Mouse (Mus musculus) liver, adult 2 months (tissue): ENCODE results near the gene Frmd4a.

Source experiments
- CTCF ChIP-seq: fragments of 200-500 bp; IDR thresholded peaks from 2 replicates; pipeline ENCODE4 v1.5.1; 2011; ENCODE audit warnings: low read depth, low read length, control low read depth
- POLR2A ChIP-seq: fragments of 200-500 bp; IDR thresholded peaks from 2 replicates; pipeline ENCODE4 v1.6.1; 2011; ENCODE audit warnings: low read length, control low read depth; ENCODE audit not compliant: insufficient read depth; ENCODE audit errors: extremely low read depth

DNA sequence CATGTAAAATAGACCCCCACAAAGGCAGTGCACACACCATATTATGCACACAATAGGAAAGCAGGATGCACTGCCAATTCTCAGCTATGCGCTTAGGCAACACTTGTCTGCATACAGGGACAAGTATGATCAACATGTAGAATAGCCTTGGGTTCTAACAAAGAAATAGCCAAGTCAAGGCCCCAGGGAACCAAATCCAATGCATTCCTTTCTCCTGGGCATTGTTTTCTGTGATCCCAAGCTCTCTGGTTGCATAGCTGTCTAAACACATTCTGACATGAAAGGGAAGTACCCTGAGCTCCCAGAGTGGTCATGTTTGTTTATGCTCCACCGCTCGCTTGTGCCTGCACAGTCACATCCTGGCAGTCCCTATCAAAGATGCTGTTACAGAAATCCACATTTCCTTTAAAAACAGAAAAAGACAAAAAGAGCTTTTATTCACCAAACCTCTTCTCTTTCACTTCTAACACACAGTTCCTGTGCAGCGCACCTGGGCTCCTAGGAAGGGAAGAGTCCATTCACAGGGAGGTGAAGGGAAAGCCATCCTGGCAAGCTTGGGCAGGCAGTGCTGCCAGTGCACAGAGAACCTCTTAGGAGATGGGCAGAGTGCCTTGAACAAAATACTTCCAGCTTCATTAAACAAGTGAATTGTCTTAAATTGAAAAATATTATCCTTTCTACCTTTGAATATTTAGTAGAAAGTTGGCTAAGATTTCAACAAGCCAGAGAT, 124.9 kb downstream of the Frmd4a start:
- TF ChIP-seq POLR2A (no peak), CTCF (no peak)
